Mouse (Mus musculus) frontal cortex, adult 2 months (tissue): ENCODE results near the gene Olfr606. TPM values are rescaled to one million over a fixed set of nuclear protein-coding genes. Genes with fewer than 3 reads are reported as not detected.
"Not testable (repeated sequence)": the region's sequence is repeated elsewhere in the genome, so short reads cannot be mapped to it uniquely, and the experiment has no call there.

ENCODE experiments used
- DNase-seq, 2 experiments: peaks; one replicate each; pipeline ENCODE4 v3.0.0; 2022; ENCODE audit warnings: low spot score in 1 of 2; ENCODE audit errors: extremely low spot score in 1 of 2
- polyA plus RNA-seq: library from polyadenylated mRNA; depleted of rRNA; stranded (reverse); fragments of >200 nt; gene quantifications from 2 replicates; pipeline ENCODE4 v1.2.3, GENCODE M21; 2012; rRNA removed

Gene Olfr606
- not detected in 2 replicates for polyA plus RNA-seq

GRCm38 (mm10) chr7:103448746-103449145 lies at the start of gene Olfr606:
TSS of gene Olfr606 (plus strand) at chr7:103449046.
- no peak for DNase-seq

- DNase-seq: not testable (repeated sequence)
These were observed 42.3 kb upstream of the Olfr606 start for GRCm38 (mm10) chr7:103406521-103407055.

GRCm38 (mm10) chr7:103414772-103415171 lies 34.1 kb upstream of the Olfr606 start, which contains the start of gene Usp17lc:
TSS of gene Usp17lc (plus strand) at chr7:103415072.
- DNase-seq: not testable (repeated sequence)

GRCm38 (mm10) chr7:103445339-103445738 lies 3.5 kb upstream of the Olfr606 start, which contains the start of gene Olfr605:
TSS of gene Olfr605 (minus strand) at chr7:103445439.
- DNase-seq: no peak

GRCm38 (mm10) chr7:103460590-103460989 lies 11.7 kb downstream of the Olfr606 start:
- DNase-seq: no peak

GRCm38 (mm10) chr7:103469577-103469976 lies 20.7 kb downstream of the Olfr606 start, which contains the start of gene Olfr608:
TSS of gene Olfr608 (plus strand) at chr7:103469877.
- no peak for DNase-seq

- DNase-seq: not testable (repeated sequence)
These were observed 28.3 kb downstream of the Olfr606 start for GRCm38 (mm10) chr7:103477106-103477505.

- no peak for DNase-seq
These were observed 49.1 kb downstream of the Olfr606 start, which contains the start of gene Olfr609 for GRCm38 (mm10) chr7:103497962-103498361. TSS of gene Olfr609 (minus strand) at chr7:103498062.

Other genes with a start within 250 kb of the Olfr606 start
- not detected in 2 replicates for gene Olfr593, start 237.2 kb upstream of the Olfr606 start, polyA plus RNA-seq
- gene Olfr594, start 232.1 kb upstream of the Olfr606 start, polyA plus RNA-seq: not detected in 2 replicates
- gene Usp17ld, start 196.5 kb upstream of the Olfr606 start, polyA plus RNA-seq: not detected in 2 replicates
- gene Olfr596, start 143.4 kb upstream of the Olfr606 start, polyA plus RNA-seq: 0.23 TPM in 1 of 2 replicates, not detected in the other
- 0.19 TPM in 1 of 2 replicates, not detected in the other for gene Olfr597, start 132.7 kb upstream of the Olfr606 start, polyA plus RNA-seq
- gene Olfr598, start 125.5 kb upstream of the Olfr606 start, polyA plus RNA-seq: 0.06 TPM in 1 of 2 replicates, not detected in the other
- gene Olfr599, start 113.1 kb upstream of the Olfr606 start, polyA plus RNA-seq: not detected in 2 replicates
- not detected in 2 replicates for gene Olfr600, start 99.4 kb upstream of the Olfr606 start, polyA plus RNA-seq
- gene Olfr601, start 86.4 kb upstream of the Olfr606 start, polyA plus RNA-seq: not detected in 2 replicates
- not detected in 2 replicates for gene Olfr603, start 62.9 kb upstream of the Olfr606 start, polyA plus RNA-seq
- not detected in 2 replicates for gene Usp17lc, start 34.0 kb upstream of the Olfr606 start, polyA plus RNA-seq
- gene Olfr605, start 3.6 kb upstream of the Olfr606 start, polyA plus RNA-seq: not detected in 2 replicates
- gene Olfr607, start 15.1 kb downstream of the Olfr606 start, polyA plus RNA-seq: not detected in 2 replicates
- not detected in 2 replicates for gene Olfr608, start 20.8 kb downstream of the Olfr606 start, polyA plus RNA-seq
- not detected in 2 replicates for gene Olfr609, start 49.0 kb downstream of the Olfr606 start, polyA plus RNA-seq
- not detected in 2 replicates for gene Olfr610, start 63.1 kb downstream of the Olfr606 start, polyA plus RNA-seq
- gene Olfr611, start 71.8 kb downstream of the Olfr606 start, polyA plus RNA-seq: not detected in 2 replicates
- not detected in 2 replicates for gene Olfr612, start 93.7 kb downstream of the Olfr606 start, polyA plus RNA-seq
- not detected in 2 replicates for gene Olfr613, start 99.0 kb downstream of the Olfr606 start, polyA plus RNA-seq
- not detected in 2 replicates for gene Olfr615, start 107.0 kb downstream of the Olfr606 start, polyA plus RNA-seq
- gene Olfr616, start 120.1 kb downstream of the Olfr606 start, polyA plus RNA-seq: not detected in 2 replicates
- gene Olfr617, start 124.0 kb downstream of the Olfr606 start, polyA plus RNA-seq: not detected in 2 replicates
- gene Olfr618, start 141.1 kb downstream of the Olfr606 start, polyA plus RNA-seq: not detected in 2 replicates
- gene Olfr619, start 151.5 kb downstream of the Olfr606 start, polyA plus RNA-seq: not detected in 2 replicates
- gene Olfr620, start 163.5 kb downstream of the Olfr606 start, polyA plus RNA-seq: not detected in 2 replicates
- gene Olfr622, start 193.7 kb downstream of the Olfr606 start, polyA plus RNA-seq: not detected in 2 replicates
- gene Olfr623, start 214.7 kb downstream of the Olfr606 start, polyA plus RNA-seq: not detected in 2 replicates
- 0.02 TPM in 1 of 2 replicates, not detected in the other for gene Olfr624, start 222.1 kb downstream of the Olfr606 start, polyA plus RNA-seq
- gene Olfr625-ps1, start 233.7 kb downstream of the Olfr606 start, polyA plus RNA-seq: not detected in 2 replicates